Mouse (Mus musculus) olfactory bulb, adult 2 months (tissue): ENCODE data around the gene Cenpf.

Source experiments
- CTCF ChIP-seq: fragments of 200-500 bp; IDR thresholded peaks from 2 replicates; pipeline ENCODE4 v1.5.1; 2012; ENCODE audit warnings: low read depth, mild to moderate bottlenecking, low read length, moderate library complexity; ENCODE audit not compliant: insufficient read depth
- POLR2A ChIP-seq: fragments of 200-500 bp; IDR thresholded peaks from 2 replicates; pipeline ENCODE4 v1.6.1; 2012; ENCODE audit warnings: mild to moderate bottlenecking, low read depth, low read length, moderate library complexity; ENCODE audit not compliant: insufficient read depth

DNA sequence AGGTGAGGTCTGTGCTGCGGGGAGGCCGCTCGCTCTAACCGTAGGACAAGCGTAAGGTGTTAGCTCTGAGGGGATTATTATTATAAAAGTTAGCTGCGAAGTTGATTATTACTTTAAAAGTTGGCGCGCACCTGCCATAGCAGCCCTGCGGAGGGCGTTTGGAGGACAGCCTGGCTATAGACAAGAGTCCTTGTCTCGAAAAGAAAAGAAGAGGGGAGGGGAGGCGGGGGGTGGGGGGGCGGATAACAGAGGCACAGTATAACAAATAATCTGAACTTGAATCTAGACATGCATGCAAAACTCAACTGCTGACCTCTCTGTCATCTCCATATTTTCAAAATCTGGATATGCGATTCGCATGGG, 483 bp upstream of the Cenpf start:
- TF ChIP-seq POLR2A, result no peak
- no peak for TF ChIP-seq CTCF
